Mouse (Mus musculus) activated CD4-positive, CD25-positive, alpha-beta regulatory T cell, adult 4 months (primary cell): ENCODE measurements around the gene Mboat7. TPM values are rescaled to one million over a fixed set of nuclear protein-coding genes. Genes with fewer than 3 reads are reported as not detected.

Source experiments
- ATAC-seq: one replicate; pipeline ENCODE4 v1.8.0; 2017
- polyA plus RNA-seq, 2 experiments: library from polyadenylated mRNA; unstranded; fragments of 100-300 nt; shearing (Covaris generic); gene quantifications; one replicate each; pipeline ENCODE4 v1.2.1; 2017

Mboat7 gene
- polyA plus RNA-seq, 2 experiments from 2014 or later, result 13.8 to 27.6 TPM

DNA sequence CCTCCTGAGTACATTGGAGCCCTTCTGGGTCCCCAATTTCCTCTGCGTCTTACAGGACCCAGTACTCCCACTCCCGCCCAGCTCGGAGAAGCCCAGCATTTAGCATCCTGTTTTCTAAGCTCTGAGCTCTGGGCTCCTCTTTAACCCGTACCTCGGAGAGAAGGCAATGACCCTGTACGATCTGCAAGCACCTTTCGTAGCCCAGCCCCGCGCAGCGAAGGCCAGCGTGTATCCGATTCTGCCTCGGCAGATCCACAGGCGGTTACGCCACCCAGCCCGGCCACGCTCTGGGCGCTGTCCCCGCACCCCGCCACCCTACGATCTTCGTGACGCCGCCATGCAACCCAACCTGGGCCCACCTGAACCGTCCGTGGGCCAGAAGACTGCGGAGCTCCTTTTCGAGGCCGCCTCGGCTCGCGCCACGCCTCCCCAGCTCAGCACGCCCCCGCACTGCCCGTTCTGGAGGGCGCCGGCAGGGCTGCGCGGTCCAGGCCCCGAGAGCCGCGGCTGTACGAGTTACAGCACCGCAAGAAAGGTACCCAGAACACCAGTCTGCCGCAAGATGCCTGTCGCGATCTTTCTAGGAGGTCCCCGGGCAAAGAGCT, 839 bp downstream of the Mboat7 start, which contains the start of gene Tsen34:
Tsen34 (plus strand) TSS at position 482 of the 605 bp plus-strand sequence.
- no peak for ATAC-seq

DNA sequence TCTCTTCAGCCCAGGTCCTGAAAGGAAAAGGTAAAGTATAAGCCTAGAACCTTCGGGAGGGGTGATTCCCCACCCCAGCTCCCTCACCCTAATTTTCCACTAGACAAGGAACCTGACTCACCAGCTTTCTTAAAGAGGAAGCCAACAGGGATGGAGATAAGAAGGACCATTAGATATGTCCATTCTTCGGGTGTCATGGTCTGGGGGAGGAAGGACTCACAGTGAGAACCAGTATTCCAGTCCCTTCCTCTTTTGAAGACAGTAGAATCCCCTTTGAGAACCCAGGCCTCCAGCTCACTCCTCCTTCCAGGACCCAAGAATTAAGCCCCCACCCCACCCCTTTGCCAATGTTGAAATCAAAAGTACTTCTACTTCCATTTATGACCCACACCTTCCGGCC, 1.4 kb downstream of the Mboat7 start:
- ATAC-seq, result no peak

GRCm38 (mm10) chr7:3685400-3686187, 7.7 kb downstream of the Mboat7 start:
- no peak for ATAC-seq

- ATAC-seq, result no peak
Observed at GRCm38 (mm10) chr7:3684698-3685097, 8.6 kb downstream of the Mboat7 start.

DNA sequence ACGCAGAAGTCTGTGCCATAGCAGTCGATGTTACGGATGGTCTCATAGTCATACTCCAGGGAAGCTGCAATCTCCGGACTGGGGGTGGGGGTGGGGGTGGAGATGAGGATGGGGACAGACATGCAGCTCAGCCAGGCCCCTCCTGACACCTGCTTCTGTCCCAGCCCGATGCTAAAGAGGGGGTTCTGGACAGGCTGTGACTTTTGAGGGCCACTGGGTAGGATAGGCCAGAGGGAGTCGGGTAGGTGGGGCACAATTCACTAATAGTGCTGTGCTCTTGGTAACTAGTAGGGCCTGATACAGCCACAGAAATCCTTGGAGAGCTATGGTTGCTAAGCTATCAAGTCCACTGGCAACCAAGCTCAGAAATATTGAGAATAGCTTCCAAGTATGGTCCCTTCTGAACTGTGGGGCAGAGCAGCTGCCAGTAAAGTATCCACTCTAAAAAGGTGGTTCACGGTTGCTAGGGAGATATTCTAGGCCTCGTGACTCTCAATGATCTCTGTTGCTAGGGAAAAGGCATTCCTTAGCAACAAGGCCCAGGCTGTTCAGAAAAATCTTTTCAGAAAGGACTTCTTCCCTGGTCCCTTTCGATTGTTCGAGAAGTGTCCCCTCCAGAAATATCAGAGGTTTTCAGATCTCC, 9.3 kb downstream of the Mboat7 start:
- no peak for ATAC-seq

- no peak for ATAC-seq
Observed at GRCm38 (mm10) chr7:3677342-3677741, 16.0 kb downstream of the Mboat7 start, which contains the start of gene Tmc4. Gene Tmc4, minus strand, starts transcription at chr7:3677553.

DNA sequence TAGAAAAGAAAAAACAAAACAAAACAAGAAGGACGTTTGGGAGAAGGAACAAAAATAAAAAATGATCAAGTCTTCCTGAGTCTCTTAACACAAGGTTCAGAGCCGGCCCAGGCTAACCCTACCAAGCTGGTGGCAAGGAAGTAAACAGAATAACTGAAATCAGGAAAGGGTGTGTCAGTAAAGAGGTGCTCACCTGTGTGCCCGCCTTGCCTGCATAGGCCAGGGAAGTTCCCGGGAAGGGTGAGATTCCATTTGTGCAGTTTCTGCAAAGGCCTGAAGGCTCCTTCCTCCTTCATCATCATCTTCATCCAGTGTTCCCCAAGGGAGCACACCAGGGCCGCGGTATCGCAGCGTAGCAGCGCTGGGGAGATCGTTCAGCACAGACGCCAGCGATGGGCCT, 17.0 kb downstream of the Mboat7 start:
- ATAC-seq, result no peak

- no peak for ATAC-seq
Observed at GRCm38 (mm10) chr7:3675228-3675548, 18.1 kb downstream of the Mboat7 start.

DNA sequence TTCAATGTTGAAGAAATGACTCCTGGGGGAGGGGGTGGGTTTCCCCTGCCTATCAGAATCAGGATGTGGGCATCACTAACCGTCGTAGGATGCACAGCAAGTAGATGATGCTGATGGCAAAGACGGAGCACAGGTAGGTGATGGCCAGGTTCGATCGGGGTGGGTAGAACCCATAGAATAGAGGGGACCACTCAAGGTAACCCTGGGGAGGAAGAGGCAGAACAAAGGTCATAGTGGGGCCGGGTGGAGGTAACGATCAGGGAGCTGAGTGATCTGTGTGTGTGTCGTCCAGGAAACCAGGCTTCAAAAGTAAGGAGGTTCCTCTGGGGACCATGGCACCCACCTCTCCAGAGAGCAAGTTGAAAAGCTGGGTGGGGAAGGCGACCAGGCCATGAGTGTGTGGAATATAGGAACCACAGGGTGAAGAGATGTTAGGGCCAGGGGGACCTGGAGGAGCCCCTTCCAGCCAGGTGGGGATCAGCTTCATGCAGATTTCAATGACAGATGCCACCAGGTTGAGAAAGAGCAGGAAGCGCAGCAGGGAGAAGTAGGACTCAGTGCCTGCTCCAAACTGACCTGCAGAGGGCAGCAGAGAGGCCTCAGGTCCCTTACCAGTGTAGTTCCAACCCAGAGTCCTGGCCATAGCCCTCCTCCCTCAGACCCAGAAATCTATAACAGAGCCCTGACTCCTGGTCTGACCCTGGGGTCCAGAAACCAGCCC, 18.7 kb downstream of the Mboat7 start:
- peak; percentile 92 for ATAC-seq

DNA sequence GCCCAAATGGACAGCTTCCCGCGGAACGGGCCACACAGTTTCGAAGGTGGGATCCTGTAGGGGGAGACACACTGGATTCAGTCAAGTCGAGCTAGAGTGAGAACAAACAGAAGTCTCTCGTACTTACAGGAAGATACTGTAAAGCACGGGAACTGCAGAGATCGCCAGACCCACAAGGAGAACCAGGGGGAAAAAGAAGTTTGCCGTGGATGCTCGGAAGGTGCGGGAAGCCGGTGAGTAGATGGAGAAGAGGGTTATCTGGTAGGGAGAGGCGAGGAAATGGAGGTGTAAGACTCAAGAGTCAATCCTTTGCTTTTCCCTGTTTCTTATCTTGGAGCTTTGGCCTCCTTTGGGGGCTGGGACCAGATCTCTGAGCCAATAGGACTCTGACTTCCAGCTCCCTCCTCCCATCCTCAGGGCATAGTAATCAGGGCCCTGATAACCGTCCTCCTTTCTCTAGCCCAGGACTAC, 26.4 kb downstream of the Mboat7 start:
- ATAC-seq, result no peak

DNA sequence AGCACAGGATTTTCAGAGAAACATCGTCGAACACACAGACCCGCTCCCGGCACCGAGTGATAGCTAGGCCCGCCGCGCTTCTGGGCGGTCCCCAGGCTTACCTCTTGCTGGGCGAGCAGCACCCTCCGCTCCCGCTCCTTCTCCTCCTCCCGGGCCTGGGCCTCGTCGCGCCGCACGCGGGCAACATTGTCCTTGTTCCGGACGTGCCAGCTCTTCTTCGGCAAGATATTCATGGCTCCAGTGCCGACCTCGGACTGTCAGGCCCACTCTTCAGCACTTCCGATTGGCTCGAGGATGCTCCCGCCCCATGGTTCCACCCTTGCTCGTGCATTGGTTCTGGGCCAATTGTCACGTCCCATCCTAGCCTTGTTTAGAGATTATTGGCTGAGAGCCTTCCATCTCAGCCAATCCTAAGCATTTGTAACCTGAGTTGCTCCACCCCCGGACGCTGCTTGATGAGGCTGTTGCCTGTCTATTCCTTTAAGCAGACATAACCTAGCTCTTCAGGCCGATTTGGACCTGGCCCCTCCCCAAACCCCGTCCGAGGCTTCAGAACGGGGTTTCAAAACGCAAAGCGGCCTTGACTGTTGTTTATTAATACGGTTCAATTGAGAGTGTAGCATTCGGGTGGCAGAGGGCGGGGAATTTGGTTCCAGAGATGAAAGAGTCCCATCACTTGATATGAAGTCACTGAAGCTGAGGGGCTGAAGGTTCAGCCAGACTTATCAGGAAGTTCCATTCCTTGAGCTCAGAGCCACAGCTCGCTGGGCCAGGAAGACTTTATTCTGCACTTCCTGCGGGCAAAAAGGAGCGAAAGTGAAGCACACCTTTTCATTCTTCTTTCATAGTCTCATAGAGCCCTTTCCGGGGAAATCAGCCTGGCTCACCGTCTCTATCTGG, 27.9 kb downstream of the Mboat7 start, which contains the start of gene Leng1:
Leng1 (minus strand) TSS at position 626 of the 900 bp plus-strand sequence.
- ATAC-seq, result peak; percentile 98

GRCm38 (mm10) chr7:3664524-3665214, 28.7 kb downstream of the Mboat7 start:
- ATAC-seq, result no peak

DNA sequence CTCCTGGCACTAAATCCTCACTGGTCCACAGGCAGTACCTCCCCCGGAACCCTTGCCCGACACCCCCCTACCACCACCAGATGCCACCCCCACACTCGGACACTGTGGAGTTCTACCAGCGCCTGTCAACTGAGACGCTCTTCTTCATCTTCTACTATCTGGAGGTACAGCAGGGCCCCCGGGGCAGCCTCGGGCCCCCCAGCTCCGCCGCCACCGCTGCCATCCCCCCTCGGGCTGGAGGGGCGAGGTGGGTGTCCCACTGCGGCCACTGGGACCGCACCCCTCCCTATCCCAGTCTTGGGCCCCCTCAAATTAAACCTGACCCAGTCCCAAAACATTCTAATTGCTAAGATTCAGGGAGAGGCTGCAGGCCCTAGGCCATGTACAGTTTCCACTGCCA, 34.7 kb downstream of the Mboat7 start:
- ATAC-seq, result no peak

GRCm38 (mm10) chr7:3656966-3657365, 36.4 kb downstream of the Mboat7 start:
- no peak for ATAC-seq

DNA sequence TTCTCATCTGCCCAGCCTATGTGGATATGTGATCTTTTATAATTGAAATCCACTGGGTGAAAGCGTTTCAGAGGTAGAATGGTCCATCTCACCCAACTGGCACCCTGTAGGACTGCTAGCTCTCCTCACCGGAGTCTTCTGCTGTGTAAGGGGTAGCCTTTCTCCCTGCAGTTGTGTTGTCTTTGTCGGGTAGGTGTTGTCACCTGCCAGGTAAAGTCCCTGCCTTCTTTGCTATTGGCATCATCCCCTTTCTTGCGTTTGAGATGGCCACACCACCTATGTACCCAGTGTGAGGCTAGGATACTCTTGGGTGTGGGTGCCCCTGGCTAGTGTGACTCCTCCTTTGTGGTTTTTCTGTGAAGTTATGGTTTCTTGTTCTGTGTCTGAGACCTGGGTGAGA, 46.7 kb downstream of the Mboat7 start:
- ATAC-seq, result no peak

DNA sequence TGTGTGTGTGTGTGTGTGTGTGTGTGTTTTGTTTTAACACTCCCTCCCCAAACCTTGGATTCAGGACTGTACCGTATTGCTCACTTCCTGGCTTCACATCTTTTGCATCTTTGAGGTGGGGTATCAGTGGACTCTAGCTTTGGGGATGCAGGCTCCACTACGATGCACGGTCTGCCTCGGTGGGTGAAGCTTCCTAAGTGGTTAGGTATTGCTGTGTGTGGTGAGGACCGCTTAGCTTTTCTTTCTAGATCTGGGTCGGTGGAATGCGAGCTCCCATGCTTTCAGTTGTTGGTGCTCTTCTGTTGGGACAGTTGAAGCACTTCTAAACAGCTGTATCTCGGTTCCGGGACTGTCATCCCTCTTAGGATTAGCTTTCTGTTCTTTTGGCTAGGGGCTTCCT, 47.1 kb downstream of the Mboat7 start:
- no peak for ATAC-seq

DNA sequence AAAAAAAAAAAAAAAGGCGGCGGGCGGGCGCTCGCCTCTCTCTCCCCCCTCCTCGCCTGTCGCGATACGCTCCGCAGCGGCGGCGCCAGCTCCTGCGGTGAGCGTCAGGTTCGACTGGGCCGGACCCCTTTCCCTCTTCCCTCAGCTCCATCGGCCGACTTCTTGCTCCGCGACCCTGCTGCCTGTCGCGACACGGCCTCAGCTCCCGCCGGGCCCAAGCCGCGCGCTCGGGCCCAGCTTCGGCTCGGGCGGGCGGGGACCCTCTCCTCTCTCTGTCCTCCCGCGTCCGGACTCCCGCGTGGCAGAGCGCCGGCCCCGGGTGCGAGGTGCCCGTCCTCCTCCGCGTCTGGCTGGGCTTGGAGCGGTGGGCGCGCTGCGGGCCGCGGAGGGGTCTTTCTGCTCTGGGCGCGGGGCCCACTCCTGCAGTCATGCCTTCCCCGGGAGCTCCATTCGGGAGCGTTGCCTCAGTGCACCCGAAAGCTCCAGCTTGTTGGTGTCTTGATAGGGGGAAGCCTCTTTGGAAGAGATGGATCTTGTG, 47.8 kb downstream of the Mboat7 start:
- no peak for ATAC-seq

DNA sequence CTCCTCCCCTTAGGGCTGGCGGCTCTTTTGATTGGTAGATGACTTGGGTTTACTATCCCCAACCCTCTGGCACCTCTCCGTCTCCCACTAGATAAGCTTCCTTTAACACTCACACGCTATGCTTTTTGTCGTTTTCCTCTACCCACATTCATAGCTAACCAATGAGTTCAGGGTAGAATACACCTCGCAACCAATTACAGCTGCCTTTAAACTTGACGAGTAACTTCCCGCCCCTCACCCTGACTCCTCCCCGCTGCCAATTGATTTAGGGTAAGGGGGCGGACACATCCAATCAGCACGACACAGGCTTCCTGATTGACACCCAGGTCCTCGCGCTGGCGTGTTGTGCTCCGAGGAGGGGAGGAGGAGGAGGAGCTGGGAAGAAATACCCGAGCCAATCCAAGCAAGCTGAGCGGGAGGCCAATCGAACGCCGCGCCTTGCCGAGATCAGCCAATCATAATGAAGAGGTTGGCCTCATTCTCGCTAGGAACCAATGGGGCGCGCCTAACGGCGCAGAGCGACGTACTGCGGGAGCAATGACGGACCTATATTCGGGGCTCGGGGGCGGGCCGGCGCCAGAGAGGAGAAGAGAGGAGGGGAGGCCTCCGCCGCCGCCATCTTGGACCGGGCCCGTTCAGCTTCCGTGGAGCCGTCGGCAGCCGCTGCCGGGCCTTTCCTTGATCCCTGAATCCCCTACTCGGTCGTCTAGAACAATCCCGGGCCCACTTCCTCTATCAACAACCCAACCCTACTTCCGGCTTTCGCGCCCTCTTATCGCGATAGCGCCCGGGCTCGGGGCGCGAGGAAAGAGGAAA, 48.4 kb downstream of the Mboat7 start, which contains the start of gene Cnot3:
Cnot3 (plus strand) TSS at position 597 of the 816 bp plus-strand sequence.
- ATAC-seq, result peak; percentile 83

- no peak for ATAC-seq
Observed at GRCm38 (mm10) chr7:3644348-3644671, 49.0 kb downstream of the Mboat7 start.

- no peak for ATAC-seq
Observed at GRCm38 (mm10) chr7:3643843-3644242, 49.5 kb downstream of the Mboat7 start.
